Mouse (Mus musculus) intestine, postnatal 0 days (tissue): ENCODE measurements around the gene Tmem230. TPM values are rescaled to one million over a fixed set of nuclear protein-coding genes. Genes with fewer than 3 reads are reported as not detected.

ENCODE experiments used
- ATAC-seq: fragments of 200-750 bp; cut with Nextera tagmentation; 2 replicates; pipeline ENCODE4 v1.8.0; 2017; ENCODE audit warnings: mild to moderate bottlenecking, moderate TSS enrichment, moderate library complexity
- H3K27ac ChIP-seq: fragments of 300-500 bp; sonication (generic); 2 replicates; pipeline ENCODE4 v1.5.1; 2014; ENCODE audit warnings: mild to moderate bottlenecking, low read depth, low read length, moderate library complexity
- H3K27me3 ChIP-seq: fragments of 300-500 bp; sonication (generic); replicated peaks from 2 replicates; pipeline ENCODE4 v1.6.1; 2014; ENCODE audit warnings: low read length, mixed read lengths; ENCODE audit not compliant: control insufficient read depth, insufficient read depth
- H3K36me3 ChIP-seq: fragments of 300-500 bp; sonication (generic); 2 replicates; pipeline ENCODE4 v1.6.1; 2014; ENCODE audit warnings: mild to moderate bottlenecking, moderate library complexity; ENCODE audit not compliant: control insufficient read depth, insufficient read depth
- H3K4me1 ChIP-seq: fragments of 300-500 bp; sonication (generic); replicated peaks from 2 replicates; pipeline ENCODE4 v1.6.1; 2014; ENCODE audit warnings: antibody characterized with exemption, low read length, mixed read lengths; ENCODE audit not compliant: control insufficient read depth, insufficient read depth
- H3K4me2 ChIP-seq: fragments of 300-500 bp; sonication (generic); replicated peaks from 2 replicates; pipeline ENCODE4 v1.6.1; 2014; ENCODE audit warnings: low read depth, mild to moderate bottlenecking, moderate library complexity
- H3K4me3 ChIP-seq: fragments of 300-500 bp; sonication (generic); 2 replicates; pipeline ENCODE4 v1.5.1; 2014; ENCODE audit warnings: low read depth, low read length
- H3K9ac ChIP-seq: fragments of 300-500 bp; sonication (generic); 2 replicates; pipeline ENCODE4 v1.6.1; 2014; ENCODE audit warnings: mild to moderate bottlenecking, low read depth, low read length
- H3K9me3 ChIP-seq: fragments of 300-500 bp; sonication (generic); 2 replicates; pipeline ENCODE4 v1.6.1; 2016; ENCODE audit warnings: mixed run types; ENCODE audit not compliant: control insufficient read depth
- CTCF ChIP-seq: sonication (generic); IDR thresholded peaks from 2 replicates; pipeline ENCODE4 v1.5.1; 2016; ENCODE audit warnings: low read depth, mild to moderate bottlenecking, control low read depth, antibody characterized with exemption, moderate library complexity
- WGBS: fragments of 180-500 bp; shearing (Covaris S2); extraction: QIAGEN DNeasy Blood & Tissue Kit; methylation state at CpG from one replicate; pipeline ENCODE4 v1.1.7; 2014; 5-methylcytosine and 5-hydroxymethylcytosine counted together
- polyA plus RNA-seq: library from polyadenylated mRNA; unstranded; fragments of >200 nt; fragmentation: Nextera tagmentation; extraction: Ambion mirVana; gene quantifications from 2 replicates; pipeline ENCODE4 v1.2.1, GENCODE M21; 2015

Gene Tmem230
- polyA plus RNA-seq, 1 experiment from 2014 or later = 31.2 TPM

- Histone ChIP-seq H3K9me3 (no peaks in the 10 kb centered on the region), H3K27me3 (no peaks in the 10 kb centered on the region), H3K36me3 (no peaks in the 10 kb centered on the region), H3K9ac (no peak overlapping the region), H3K4me2 (no peak overlapping the region), H3K4me3 (no peak overlapping the region), H3K27ac (no peak overlapping the region), H3K4me1 (0 out of 2 replicates have a peak, but pooled peaks cover 3% of the 10 kb centered on the region)
- ATAC-seq = peak; percentile 76
- WGBS = 80% methylated on average over 5 of the region's 5 CpGs
- TF ChIP-seq CTCF = no peak
These were observed 35.5 kb downstream of the Tmem230 start for GRCm38 (mm10) chr2:132211995-132212656.

DNA sequence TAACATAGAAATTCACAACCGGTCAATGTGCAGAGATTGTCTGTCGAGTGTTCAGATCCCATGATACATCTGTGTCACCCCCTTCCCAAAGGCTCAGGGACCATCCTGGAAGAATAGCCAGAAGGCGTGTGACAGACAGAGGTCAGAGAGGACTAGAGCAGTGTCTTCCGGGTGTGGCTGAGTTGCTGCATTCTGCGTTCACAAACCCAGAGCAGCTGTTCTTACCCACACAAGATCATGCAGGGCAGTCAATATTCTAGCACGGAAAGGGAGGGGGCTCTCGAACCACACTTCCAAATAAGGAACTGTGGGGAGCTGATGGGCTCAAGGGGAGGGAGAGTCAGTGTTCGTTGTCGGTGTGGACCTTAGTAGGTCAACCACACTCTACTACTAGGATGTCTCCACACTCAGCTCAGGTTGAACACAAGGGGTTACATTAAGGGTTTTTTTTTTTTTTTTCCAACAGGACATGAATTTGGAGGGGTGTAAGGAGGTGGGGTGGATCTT, 36.7 kb downstream of the Tmem230 start:
- Histone ChIP-seq H3K27me3 (no peaks in the 10 kb centered on the region), H3K9ac (no peak overlapping the region), H3K4me1 (0 out of 2 replicates have a peak, but pooled peaks cover 3% of the 10 kb centered on the region), H3K4me3 (no peak overlapping the region), H3K27ac (no peak overlapping the region), H3K36me3 (no peaks in the 10 kb centered on the region), H3K9me3 (no peaks in the 10 kb centered on the region), H3K4me2 (no peak overlapping the region)
- ATAC-seq = no peak
- 80% methylated on average over 9 of the region's 9 CpGs for WGBS
- no peak for TF ChIP-seq CTCF

- 52% methylated on average over 8 of the region's 8 CpGs for WGBS
- no peaks in the 10 kb centered on the region for H3K36me3 ChIP-seq
- no peak for ATAC-seq
- TF ChIP-seq CTCF = no peak
- H3K9ac ChIP-seq = no peak overlapping the region
- H3K27me3 ChIP-seq = no peaks in the 10 kb centered on the region
- no peak overlapping the region for H3K4me2 ChIP-seq
- no peaks in the 10 kb centered on the region for H3K9me3 ChIP-seq
- H3K27ac ChIP-seq = no peak overlapping the region
- no peak overlapping the region for H3K4me3 ChIP-seq
- H3K4me1 ChIP-seq = peaks cover 8% of the 10 kb centered on the region; the same call in 1 of the 2 replicates
These were observed 39.2 kb downstream of the Tmem230 start for GRCm38 (mm10) chr2:132208246-132208881.

- 64% methylated on average over 16 of the region's 16 CpGs for WGBS
- no peak for TF ChIP-seq CTCF
- H3K9me3 ChIP-seq = no peaks in the 10 kb centered on the region
- no peak overlapping the region for H3K4me2 ChIP-seq
- peaks cover 5% of the 10 kb centered on the region; the same call in 1 of the 2 replicates for H3K4me1 ChIP-seq
- H3K9ac ChIP-seq = no peak overlapping the region
- H3K27ac ChIP-seq = 0 out of 2 replicates have a peak overlapping the region, but pooled peaks have one; percentile 31
- H3K27me3 ChIP-seq = no peaks in the 10 kb centered on the region
- H3K36me3 ChIP-seq = no peaks in the 10 kb centered on the region
- H3K4me3 ChIP-seq = no peak overlapping the region
- ATAC-seq = peak; percentile 81
These were observed 41.2 kb downstream of the Tmem230 start for GRCm38 (mm10) chr2:132206316-132206881.

DNA sequence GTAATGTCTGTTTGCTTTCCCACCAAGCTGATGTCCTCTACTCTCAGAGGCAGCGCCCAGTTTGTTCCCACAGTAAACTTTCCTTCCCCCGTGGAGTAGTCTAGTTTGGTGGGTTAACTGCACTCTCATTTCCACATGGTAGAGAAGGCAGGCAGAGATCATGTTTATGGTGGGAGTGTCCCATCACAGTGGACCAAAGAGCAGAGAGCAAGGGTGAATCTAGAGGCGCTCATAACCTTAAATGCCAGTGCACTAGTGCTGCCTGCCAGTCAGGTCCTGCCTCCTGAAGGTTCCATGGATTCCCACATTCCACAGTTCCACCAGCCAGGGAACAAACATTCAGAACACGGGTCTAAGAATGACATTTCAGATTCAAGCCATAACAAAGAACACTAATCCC, 42.1 kb downstream of the Tmem230 start:
- no peaks in the 10 kb centered on the region for H3K36me3 ChIP-seq
- TF ChIP-seq CTCF = no peak
- H3K9me3 ChIP-seq = no peaks in the 10 kb centered on the region
- 45% methylated on average over 4 of the region's 4 CpGs for WGBS
- H3K27me3 ChIP-seq = no peaks in the 10 kb centered on the region
- no peak overlapping the region for H3K4me3 ChIP-seq
- peaks cover 5% of the 10 kb centered on the region; the same call in 1 of the 2 replicates for H3K4me1 ChIP-seq
- H3K27ac ChIP-seq = no peak overlapping the region
- ATAC-seq = peak; percentile 56
- H3K9ac ChIP-seq = no peak overlapping the region
- H3K4me2 ChIP-seq = no peak overlapping the region

GRCm38 (mm10) chr2:132203773-132204172, 43.8 kb downstream of the Tmem230 start:
- Histone ChIP-seq H3K27me3 (no peaks in the 10 kb centered on the region), H3K9ac (no peak overlapping the region), H3K9me3 (no peaks in the 10 kb centered on the region), H3K4me1 (peaks cover 5% of the 10 kb centered on the region; the same call in 1 of the 2 replicates), H3K4me2 (no peak overlapping the region), H3K36me3 (no peaks in the 10 kb centered on the region), H3K27ac (peak overlapping the region; percentile 54; the same call in 1 of the 2 replicates), H3K4me3 (no peak overlapping the region)
- WGBS = 38% methylated on average over 3 of the region's 3 CpGs
- peak; percentile 62 for ATAC-seq
- TF ChIP-seq CTCF = peak; percentile 60
